Mouse (Mus musculus) layer of hippocampus, adult 11-12 months (tissue): Measurements from ENCODE around the gene Gdpgp1.

Experiments used
- DNase-seq: peaks from one replicate; pipeline ENCODE4 v3.0.0; 2022; ENCODE audit warnings: low spot score

The Gdpgp1 gene

GRCm38 (mm10) chr7:80232489-80233029 is at the start of gene Gdpgp1, which contains the start of gene Cib1:
Gdpgp1 (plus strand) TSS chr7:80232865.
Cib1 (minus strand) TSS chr7:80232813.
- peak; percentile 96 for DNase-seq

GRCm38 (mm10) chr7:80183466-80183865 is 49.2 kb upstream of the Gdpgp1 start:
- no peak for DNase-seq

GRCm38 (mm10) chr7:80183969-80184368 is 48.7 kb upstream of the Gdpgp1 start:
- no peak for DNase-seq

- DNase-seq, result no peak
Observed at GRCm38 (mm10) chr7:80184551-80184950, 48.1 kb upstream of the Gdpgp1 start.

- no peak for DNase-seq
Observed at GRCm38 (mm10) chr7:80184968-80185367, 47.7 kb upstream of the Gdpgp1 start.

- DNase-seq, result no peak
Observed at GRCm38 (mm10) chr7:80186021-80186420, 46.6 kb upstream of the Gdpgp1 start.

GRCm38 (mm10) chr7:80186531-80187296 is 46.0 kb upstream of the Gdpgp1 start, which contains the start of gene Sema4b:
Sema4b (plus strand) TSS chr7:80186841.
- DNase-seq, result peak; percentile 93

GRCm38 (mm10) chr7:80187501-80187900 is 45.2 kb upstream of the Gdpgp1 start:
- no peak for DNase-seq

- no peak for DNase-seq
Observed at GRCm38 (mm10) chr7:80188579-80189125, 44.0 kb upstream of the Gdpgp1 start.

- no peak for DNase-seq
Observed at GRCm38 (mm10) chr7:80189147-80189933, 43.3 kb upstream of the Gdpgp1 start.

- no peak for DNase-seq
Observed at GRCm38 (mm10) chr7:80191455-80191854, 41.2 kb upstream of the Gdpgp1 start.

GRCm38 (mm10) chr7:80192226-80193061 is 40.2 kb upstream of the Gdpgp1 start:
- DNase-seq, result peak; percentile 63

- no peak for DNase-seq
Observed at GRCm38 (mm10) chr7:80193941-80194739, 38.5 kb upstream of the Gdpgp1 start.

GRCm38 (mm10) chr7:80195146-80195545 is 37.5 kb upstream of the Gdpgp1 start:
- no peak for DNase-seq

GRCm38 (mm10) chr7:80195576-80196263 is 36.9 kb upstream of the Gdpgp1 start:
- no peak for DNase-seq

GRCm38 (mm10) chr7:80197371-80197770 is 35.3 kb upstream of the Gdpgp1 start:
- DNase-seq, result no peak

GRCm38 (mm10) chr7:80197941-80198778 is 34.5 kb upstream of the Gdpgp1 start:
- DNase-seq, result peak; percentile 73

GRCm38 (mm10) chr7:80198863-80199262 is 33.8 kb upstream of the Gdpgp1 start:
- no peak for DNase-seq

- DNase-seq, result no peak
Observed at GRCm38 (mm10) chr7:80199286-80199685, 33.4 kb upstream of the Gdpgp1 start.
